Mouse (Mus musculus) T-helper 1 cell (primary cell): ENCODE data around the gene Lin37.

ENCODE experiments used
- in situ Hi-C: fragments of 300-600 bp; cut with MboI, MseI; formaldehyde crosslinking; loops from one replicate; pipeline ENCODE4 v1.15.1; 2025; ENCODE audit warnings: high pct_unique_total_duplicates

Gene Lin37

DNA sequence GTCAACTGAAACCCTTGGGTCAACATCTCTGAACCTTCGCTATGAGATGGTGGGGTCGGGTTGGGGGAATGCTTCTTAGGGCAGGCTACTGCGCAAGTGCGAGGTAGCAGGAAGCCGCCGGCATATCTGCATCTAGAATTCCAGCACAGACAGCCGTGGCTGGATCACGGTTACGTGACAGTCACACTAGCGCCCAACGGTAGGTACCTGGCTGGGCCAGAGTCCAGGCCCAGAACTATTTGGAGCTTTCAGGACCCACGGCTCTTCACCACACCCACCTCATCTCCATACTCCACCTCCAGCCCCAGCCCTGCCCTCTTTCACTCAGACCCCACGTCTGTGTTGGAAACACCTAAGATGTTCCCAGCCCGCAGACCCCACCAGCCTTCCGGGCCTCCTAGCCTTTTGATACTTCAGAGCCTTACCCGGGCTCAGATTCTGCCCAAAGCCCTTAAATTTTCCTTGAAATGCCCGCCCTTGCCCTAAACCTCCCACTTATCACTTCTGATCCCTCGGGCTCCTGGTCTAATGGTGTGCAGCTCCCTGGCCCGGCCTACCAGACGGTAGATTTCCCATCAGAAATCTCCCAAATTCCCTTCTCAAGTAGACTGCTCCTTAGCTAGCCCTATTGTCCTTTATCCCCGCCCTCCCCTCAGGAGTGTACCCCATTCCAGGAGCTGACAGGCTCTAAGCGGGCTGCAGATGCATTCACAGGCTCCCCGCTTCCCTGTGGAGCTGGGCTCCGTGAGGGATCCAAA lies 44.5 kb downstream of the Lin37 start:
- in situ Hi-C loops = no loop called here

DNA sequence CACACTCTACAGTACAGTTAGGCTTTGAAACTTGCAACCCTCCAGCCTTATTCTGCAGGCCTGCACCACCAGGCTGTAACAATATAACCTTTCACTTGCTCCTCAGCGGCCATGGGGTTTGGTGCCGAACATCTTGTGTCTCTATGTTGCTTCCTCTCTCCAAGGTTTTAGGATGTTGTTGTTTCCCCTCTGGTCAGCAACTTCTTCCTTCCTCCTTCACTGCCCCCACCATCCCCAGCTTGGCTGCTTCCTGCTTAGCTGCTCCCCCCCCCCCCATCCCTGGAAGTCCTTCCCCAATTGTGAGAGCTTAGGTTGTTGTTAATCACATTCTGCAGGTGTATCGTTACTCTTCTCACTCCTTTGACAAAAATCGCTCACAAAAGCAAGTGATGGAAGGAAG lies 51.6 kb downstream of the Lin37 start:
- in situ Hi-C loops = no loop called here
